Mouse (Mus musculus) left cerebral cortex, postnatal 36 days (tissue): Measurements from ENCODE around the gene Pex11a. TPM values are rescaled to one million over a fixed set of nuclear protein-coding genes. Genes with fewer than 3 reads are reported as not detected.

Experiments used
- DNase-seq, 2 experiments: peaks; one replicate each; pipeline ENCODE4 v3.0.0; 2021 to 2022; ENCODE audit warnings: low spot score in 2 of 2, mixed read lengths in 1 of 2
- intact Hi-C: fragments of 180-260 bp; cut with DNase I; formaldehyde crosslinking; loops from one replicate; pipeline ENCODE4 v1.15.1; 2025
- total RNA-seq, 2 experiments: library from RNA; stranded (reverse); gene quantifications; 2 replicates each; pipeline ENCODE4 v1.2.3; 2021

Gene Pex11a
- total RNA-seq, 2 experiments from 2014 or later, result 8.4 to 9.7 TPM

- DNase-seq, result no peak
- intact Hi-C loops, result no loop called here
Observed at GRCm38 (mm10) chr7:79742277-79742658, 663 bp downstream of the Pex11a start.

- intact Hi-C loops, result no loop called here
Observed at GRCm38 (mm10) chr7:79740279-79740678, 2.7 kb downstream of the Pex11a start.

GRCm38 (mm10) chr7:79738913-79739312 is 4.0 kb downstream of the Pex11a start:
- intact Hi-C loops, result loop anchor here (10.0 kb wide), 1 partner anchor 244 kb away; no protein-coding TSS in a partner anchor
- DNase-seq, result no peak

More at GRCm38 (mm10) chr7:79740279-79740678, 2.7 kb downstream of the Pex11a start:
- no peak for DNase-seq

GRCm38 (mm10) chr7:79736511-79736910 is 6.4 kb downstream of the Pex11a start:
- intact Hi-C loops, result loop anchor here (10.0 kb wide), 1 partner anchor 242 kb away; no protein-coding TSS in a partner anchor

GRCm38 (mm10) chr7:79734563-79734962 is 8.4 kb downstream of the Pex11a start:
- intact Hi-C loops, result loop anchor here (10.0 kb wide), 1 partner anchor 240 kb away; no protein-coding TSS in a partner anchor
- DNase-seq, result no peak

More at GRCm38 (mm10) chr7:79736511-79736910, 6.4 kb downstream of the Pex11a start:
- DNase-seq, result no peak

- DNase-seq, result no peak
- intact Hi-C loops, result loop anchor here (10.0 kb wide), 1 partner anchor 238 kb away; no protein-coding TSS in a partner anchor
Observed at GRCm38 (mm10) chr7:79732622-79733021, 10.3 kb downstream of the Pex11a start, which contains the start of gene Plin1. Gene Plin1 (minus strand): TSS chr7:79732903.

- DNase-seq, result no peak
- intact Hi-C loops, result loop anchor here (10.0 kb wide), 1 partner anchor 237 kb away; no protein-coding TSS in a partner anchor
Observed at GRCm38 (mm10) chr7:79731438-79731837, 11.5 kb downstream of the Pex11a start.

GRCm38 (mm10) chr7:79729743-79730370 is 13.1 kb downstream of the Pex11a start:
- DNase-seq, result no peak
- intact Hi-C loops, result loop anchor here (2.0 to 10.0 kb wide), 2 partner anchors 117 to 235 kb away; no protein-coding TSS in a partner anchor

GRCm38 (mm10) chr7:79729169-79729568 is 13.8 kb downstream of the Pex11a start:
- peak; percentile 47 to 64 for DNase-seq
- intact Hi-C loops, result loop anchor here (2.0 kb wide), 1 partner anchor 116 kb away; no protein-coding TSS in a partner anchor

GRCm38 (mm10) chr7:79728219-79728618 is 14.7 kb downstream of the Pex11a start:
- intact Hi-C loops, result loop anchor here (2.0 kb wide), 1 partner anchor 115 kb away; no protein-coding TSS in a partner anchor
- DNase-seq, result peak in 1 of 2 experiments; percentile 49

GRCm38 (mm10) chr7:79727091-79727490 is 15.8 kb downstream of the Pex11a start:
- intact Hi-C loops, result no loop called here
- DNase-seq, result no peak

- peak; percentile 32 to 44 for DNase-seq
- intact Hi-C loops, result no loop called here
Observed at GRCm38 (mm10) chr7:79721386-79721977, 21.4 kb downstream of the Pex11a start.

GRCm38 (mm10) chr7:79715187-79715981 is 27.5 kb downstream of the Pex11a start, which contains the start of gene Kif7:
Gene Kif7 (minus strand): TSS chr7:79715720.
- intact Hi-C loops, result no loop called here
- no peak for DNase-seq

- peak in 1 of 2 experiments; percentile 44 for DNase-seq
- intact Hi-C loops, result no loop called here
Observed at GRCm38 (mm10) chr7:79710831-79711230, 32.1 kb downstream of the Pex11a start.

- intact Hi-C loops, result no loop called here
- peak; percentile 53 to 77 for DNase-seq
Observed at GRCm38 (mm10) chr7:79710130-79710607, 32.8 kb downstream of the Pex11a start.

- no peak for DNase-seq
- intact Hi-C loops, result no loop called here
Observed at GRCm38 (mm10) chr7:79705210-79705609, 37.7 kb downstream of the Pex11a start.

- DNase-seq, result no peak
- intact Hi-C loops, result no loop called here
Observed at GRCm38 (mm10) chr7:79702755-79703154, 40.2 kb downstream of the Pex11a start.

GRCm38 (mm10) chr7:79696495-79696894 is 46.4 kb downstream of the Pex11a start:
- DNase-seq, result no peak
- intact Hi-C loops, result no loop called here
